Mouse (Mus musculus): ENCODE data around the gene Scrn1.

Gene Scrn1

GRCm38 (mm10) chr6:54471866-54472265 is 94.4 kb downstream of the Scrn1 start:
- no peak for DNase-seq

GRCm38 (mm10) chr6:54467371-54467770 is 98.9 kb downstream of the Scrn1 start:
- no peak for DNase-seq

GRCm38 (mm10) chr6:54464926-54465325 is 101.4 kb downstream of the Scrn1 start:
- DNase-seq, result no peak

DNA sequence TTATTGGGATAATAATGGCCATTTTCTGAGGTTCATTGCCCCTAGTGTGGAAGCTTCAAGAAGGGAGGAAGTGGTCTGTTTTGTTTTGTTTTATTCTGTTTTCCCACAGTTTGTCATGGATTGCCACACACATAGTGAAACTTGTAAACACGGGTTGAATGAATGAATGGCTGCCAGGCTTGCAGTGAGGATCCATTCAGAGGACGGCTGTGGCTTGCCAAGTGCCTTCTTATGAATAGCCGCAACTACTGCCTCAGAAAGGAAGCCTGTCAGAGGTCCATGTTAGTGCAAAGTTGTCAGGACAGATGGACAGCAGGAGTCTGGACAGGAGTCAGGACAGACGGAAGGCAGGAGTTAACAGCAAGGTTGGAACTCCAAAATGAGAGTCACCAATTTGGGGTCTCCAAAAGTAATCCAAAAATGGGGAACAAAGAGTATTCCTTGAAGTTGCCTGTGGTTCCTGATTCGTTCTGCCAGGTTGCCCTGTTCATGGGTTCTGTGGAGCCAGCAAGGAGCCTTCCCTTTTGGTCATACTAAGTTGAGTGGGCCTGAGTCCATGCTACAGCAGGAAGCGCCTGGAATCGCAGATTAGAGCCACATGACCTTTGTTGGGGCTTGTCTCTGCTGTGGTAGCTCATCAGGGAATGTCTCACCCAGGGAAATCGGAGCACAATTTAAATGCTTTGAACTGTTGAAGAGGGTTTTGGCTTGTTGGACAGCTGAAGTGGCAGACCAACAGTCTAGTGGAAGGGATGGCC is 102.4 kb downstream of the Scrn1 start:
- no peak for DNase-seq

DNA sequence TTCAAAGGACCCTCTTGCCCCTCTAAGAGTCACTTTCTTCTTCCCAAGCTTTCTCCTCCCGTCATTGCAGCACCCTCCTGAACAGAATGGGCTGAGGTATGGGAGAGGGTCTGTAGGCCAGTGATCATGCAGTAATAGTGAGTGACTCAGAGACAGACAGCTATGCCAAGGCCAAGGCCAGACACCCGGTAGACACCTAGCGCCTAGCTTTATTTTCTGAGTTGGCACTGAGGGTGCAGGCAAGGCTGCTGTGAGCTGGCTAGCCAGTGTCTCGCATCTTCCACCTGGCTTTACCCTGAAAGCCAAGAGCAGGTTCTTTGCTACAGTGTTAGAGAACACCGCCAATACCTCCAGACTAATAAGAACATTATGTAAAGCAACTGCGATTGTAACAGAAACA is 103.5 kb downstream of the Scrn1 start:
- no peak for DNase-seq

DNA sequence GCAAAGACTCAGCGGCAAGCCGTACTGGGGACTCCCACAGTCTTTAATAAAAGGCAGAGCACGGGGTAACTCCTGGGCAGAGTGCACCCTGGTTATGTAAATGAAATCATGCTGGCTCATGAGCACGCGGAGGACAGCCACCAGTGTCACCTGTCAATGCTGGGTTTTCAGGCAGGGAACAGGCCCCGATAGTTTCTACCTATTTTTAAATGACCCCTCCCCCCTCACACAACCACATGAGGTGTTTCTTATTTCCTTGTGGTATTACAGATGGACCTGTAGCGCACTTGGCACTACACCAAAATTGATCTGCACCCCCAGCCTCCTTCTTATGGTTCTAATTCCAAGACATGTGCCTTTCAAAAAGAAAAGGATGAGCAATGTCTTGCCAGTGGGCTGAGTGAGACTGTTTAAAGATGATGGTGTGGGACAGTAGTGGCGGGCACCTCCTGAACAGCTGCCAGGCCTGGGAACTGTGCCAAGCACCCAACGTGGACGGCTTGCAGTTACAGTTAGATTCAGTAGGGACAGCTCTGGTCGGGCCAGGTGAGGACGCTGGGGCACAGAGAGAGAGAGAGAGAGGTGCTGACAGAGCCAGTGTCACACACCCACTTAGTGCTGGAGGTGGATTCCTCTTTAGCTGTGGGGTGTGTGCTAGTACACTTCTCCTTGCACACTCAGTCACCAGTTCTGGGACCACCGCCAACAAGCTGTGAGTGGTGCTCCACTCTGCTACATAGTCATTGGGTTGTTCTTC is 105.2 kb downstream of the Scrn1 start:
- no peak for DNase-seq

DNA sequence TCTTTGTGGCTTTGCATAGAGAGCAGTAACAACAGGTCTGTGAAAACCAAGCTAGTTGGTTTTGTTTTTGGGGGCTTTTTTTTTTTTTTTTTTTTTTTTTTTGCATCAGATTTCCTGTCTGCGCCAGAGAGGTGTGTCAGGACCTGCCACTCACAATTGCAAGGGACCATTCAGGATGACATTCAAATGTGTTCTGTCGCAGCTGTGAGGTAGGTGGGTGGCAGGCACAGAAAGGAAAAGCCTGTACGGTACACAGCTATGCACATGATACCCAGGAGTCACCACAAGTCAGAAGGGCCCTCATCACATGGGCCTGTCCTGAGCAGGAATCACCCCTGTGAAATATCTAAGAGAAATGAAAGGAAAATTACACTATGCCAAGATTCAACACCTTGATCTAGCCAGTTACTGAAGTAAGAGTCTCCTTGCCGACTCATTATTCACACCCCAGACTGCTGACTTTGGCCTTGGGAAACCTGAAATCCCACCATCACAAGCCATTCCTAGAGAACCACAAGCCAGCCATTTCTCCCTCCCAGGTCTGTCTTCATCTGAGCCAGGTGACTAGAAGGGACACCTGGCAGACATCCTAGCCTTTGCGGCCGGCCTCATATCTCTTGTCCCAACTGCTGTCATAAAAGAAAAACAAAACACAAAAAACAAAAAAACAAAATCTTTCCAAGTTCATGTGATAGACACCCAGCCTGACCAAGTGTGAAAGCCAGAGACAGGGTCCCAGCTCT is 105.9 kb downstream of the Scrn1 start:
- DNase-seq, result no peak

DNA sequence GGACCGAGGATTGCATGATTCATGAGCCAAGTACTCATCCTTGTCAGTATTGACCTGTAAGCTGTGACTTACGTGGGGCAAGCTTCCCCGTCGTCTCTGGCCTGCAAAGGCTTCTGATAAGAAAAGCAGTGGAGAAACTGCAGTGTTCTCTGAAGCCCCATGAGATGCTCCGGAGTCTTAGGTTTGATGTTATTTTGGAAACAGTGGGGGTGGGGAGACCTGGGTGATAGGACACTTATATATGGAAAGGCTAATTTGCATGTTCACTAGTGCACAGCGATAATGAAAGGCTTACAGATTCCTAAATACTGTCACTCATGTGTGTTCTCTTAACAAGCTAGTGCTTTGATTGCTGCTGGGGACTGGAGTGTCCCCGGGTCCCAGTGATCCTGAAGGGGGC is 106.6 kb downstream of the Scrn1 start:
- DNase-seq, result no peak

All from liver (tissue).